ENCODE assay signal across 18 mouse cellular contexts in the genomic region with DNA sequence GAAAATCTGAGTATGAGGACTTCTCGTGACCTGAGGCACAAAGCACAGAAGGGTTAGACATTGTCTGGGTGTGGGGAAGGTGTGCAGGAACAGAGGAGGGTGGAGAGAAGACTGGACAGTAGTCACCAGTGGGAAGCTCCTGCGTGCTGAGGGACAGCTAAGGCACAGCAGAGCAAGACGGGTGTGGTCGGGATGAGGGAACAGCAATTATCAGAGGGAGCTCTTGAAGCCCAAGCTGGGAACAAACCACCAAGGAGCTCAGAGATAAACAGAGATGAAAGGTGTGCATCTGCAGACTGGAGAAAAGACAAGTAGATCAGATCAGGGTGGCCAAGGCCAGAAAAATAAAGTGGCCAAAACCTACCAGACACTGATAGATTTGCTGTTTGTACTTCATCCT.
"Had no signal": no experiment of that assay in that cellular context is flagged by ENCODE, and none has a peak within 500 bp of the region (broad histone marks: within the 10 kb centered on the region; RNA-seq: fewer than 3 reads in every experiment).

No protein-coding gene starts in this region.

- H3K27me3 ChIP-seq: megakaryocyte, embryonic 14.5 days; midbrain, embryonic 12.5 days; neural tube, embryonic 13.5 days had no signal

- H3K4me1 ChIP-seq: neural tube, embryonic 13.5 days had no signal

- H3K4me3 ChIP-seq: megakaryocyte, embryonic 14.5 days; midbrain, embryonic 10.5 days; midbrain, embryonic 12.5 days; myocyte; neural tube, embryonic 13.5 days had no signal

- DNase-seq: lung, adult 18-20 months; lung, embryonic 14.5 days; lung, postnatal 10 days; lung, postnatal 4 days; midbrain, embryonic 14.5 days; right cerebral cortex, adult 18-20 months; right cerebral cortex, postnatal 25 days; right cerebral cortex, postnatal 4 days; spleen, adult 18-20 months; thymus, adult 18-20 months; thymus, postnatal 14 days; thymus, postnatal 36 days had no signal

- H3K4me2 ChIP-seq: lung, embryonic 14.5 days; midbrain, embryonic 12.5 days; neural tube, embryonic 13.5 days had no signal

- ATAC-seq: midbrain, embryonic 16.5 days had no signal

- H3K27ac ChIP-seq: midbrain, embryonic 10.5 days; midbrain, embryonic 12.5 days; neural tube, embryonic 13.5 days had no signal

- H3K9ac ChIP-seq: lung, embryonic 14.5 days; midbrain, embryonic 12.5 days; neural tube, embryonic 13.5 days had no signal

- H3K9me3 ChIP-seq: megakaryocyte, embryonic 14.5 days; midbrain, embryonic 10.5 days; midbrain, embryonic 12.5 days; neural tube, embryonic 13.5 days had no signal
